Mouse (Mus musculus): ENCODE results near the gene Zfhx3. TPM values are rescaled to one million over a fixed set of nuclear protein-coding genes. Genes with fewer than 3 reads are reported as not detected.

The Zfhx3 gene
- total RNA-seq, 2 experiments from 2014 or later: 7.2 to 8.3 TPM

DNA sequence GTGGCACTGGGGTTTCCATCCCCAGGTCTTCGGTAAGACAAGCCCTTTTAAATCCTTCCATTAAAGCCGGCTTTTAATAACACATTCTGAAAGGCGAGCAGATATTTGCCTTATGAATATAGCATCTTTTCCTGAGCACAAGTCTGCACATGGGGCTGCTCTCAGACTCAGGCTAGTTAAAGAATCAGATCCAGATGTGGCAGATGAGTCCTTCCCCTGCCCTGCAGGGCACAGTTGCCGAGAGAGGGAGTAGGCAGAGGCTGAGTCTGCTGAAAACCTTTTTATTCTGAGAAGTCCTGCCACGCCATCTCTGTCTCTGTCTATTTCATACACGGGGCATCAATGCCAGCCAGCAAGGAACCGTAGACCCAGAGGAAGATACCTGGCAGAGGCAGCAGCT lies 289.9 kb downstream of the Zfhx3 start:
- intact Hi-C loops (cut with DNase I): no loop called here
- no peak for DNase-seq

DNA sequence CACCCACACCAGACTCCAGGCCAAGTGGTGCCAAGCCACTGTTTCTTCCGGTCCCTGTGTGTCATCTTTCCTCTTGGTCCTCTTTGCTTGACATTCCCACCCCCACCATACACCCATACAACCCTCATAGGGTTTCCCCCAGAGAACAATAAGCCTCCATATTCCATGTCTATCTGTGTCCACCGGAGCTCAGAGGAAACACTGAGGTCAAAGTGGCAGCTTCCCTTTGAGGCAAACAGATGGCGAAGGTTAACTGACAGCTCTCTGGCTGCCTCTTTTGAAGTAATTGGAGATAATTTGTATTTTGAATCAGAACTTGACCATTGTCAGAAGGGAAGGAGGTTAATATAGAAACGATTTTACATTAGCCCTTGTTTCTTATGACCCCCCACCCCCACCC lies 292.0 kb downstream of the Zfhx3 start:
- intact Hi-C loops (cut with DNase I): no loop called here

DNA sequence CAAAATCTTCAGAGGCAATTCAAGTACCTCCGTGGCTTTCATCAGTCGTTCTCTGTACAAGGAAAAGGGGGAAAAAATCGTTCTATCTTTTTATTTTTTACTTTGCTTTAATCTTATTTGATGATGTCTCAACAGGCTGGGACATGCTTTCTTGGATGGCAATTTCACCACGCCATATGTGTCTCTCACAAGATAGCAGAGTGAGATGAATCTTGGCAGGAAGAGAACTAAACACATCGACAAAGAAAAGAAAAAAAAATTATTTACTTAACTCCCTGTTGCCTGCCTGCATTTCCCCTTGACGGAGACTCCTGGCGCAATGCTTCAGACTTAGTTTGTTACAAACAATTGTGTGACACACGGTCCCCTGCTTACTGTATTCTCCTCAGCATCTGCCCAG lies 294.3 kb downstream of the Zfhx3 start:
- DNase-seq: no peak
- intact Hi-C loops (cut with DNase I): no loop called here

More for the DNA sequence above, 292.0 kb downstream of the Zfhx3 start:
- no peak for DNase-seq

DNA sequence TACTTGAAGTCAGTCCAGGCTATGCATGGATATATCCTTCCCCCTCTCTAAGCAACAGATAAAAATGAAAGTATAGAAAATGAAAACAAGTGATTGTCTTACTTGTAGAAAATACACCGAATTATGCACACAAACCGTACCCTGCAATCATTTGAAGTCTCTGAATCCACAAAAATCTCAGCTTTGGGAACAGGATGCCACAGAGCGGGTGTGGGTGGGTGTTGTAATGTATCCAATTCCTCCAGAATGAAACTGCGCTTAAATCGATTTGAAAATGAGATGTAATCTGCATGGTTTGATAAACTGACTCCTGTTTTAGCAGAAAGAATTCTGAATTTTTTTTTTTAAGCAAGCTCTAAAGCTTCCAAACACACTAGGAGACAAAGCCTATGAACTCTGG lies 297.1 kb downstream of the Zfhx3 start:
- intact Hi-C loops (cut with DNase I): no loop called here
- DNase-seq: no peak

DNA sequence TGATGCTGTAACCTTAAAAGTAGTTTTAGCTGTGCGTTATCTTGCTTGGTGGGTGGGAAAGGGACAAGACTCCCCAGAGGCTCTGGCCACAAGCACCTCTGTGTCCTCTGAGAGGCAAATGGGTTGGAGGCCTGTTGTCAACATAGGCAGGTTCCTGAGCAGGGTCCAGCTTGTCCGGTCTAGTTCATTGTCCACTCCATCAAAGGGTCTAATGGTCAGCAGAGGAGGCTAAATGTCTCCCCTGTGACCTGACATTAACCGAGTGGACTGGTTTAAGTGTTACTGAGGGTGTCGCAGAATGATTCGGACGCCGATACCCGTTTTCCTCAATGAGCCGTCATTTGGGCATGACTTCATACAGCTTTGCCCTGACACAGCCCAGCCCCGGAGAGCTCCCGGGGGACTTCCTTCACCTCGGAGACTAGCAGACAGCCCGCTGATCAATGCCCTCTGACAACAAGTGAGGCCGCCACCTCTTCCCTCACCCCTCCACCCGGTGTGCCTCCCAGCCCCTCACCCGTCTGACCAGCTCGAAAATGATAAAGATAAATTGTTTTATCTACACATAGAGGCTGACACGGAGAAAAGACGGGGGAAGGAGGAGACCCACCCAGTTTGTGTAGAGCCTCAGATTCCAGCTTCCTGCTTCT lies 298.7 kb downstream of the Zfhx3 start:
- no peak for DNase-seq
- intact Hi-C loops (cut with DNase I): no loop called here

DNA sequence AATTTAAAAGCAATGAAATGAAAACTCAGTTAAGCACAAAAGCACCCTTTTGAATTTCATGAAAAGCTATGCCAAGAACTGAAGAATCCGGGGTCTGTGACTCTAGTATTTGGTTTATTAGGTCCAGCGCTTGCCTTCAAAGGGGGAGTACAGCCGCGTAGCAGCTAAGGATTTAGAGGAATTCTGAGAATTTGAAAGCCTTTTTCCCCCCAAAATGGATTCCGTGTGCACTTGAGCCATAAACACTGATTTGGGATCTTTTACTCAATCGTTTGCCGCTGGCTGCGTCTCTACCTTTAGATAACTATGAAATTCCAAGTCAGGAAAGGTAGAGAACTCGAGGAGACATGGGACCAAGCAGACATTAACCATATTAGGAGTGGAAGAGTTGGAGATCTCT lies 300.8 kb downstream of the Zfhx3 start:
- no peak for DNase-seq
- intact Hi-C loops (cut with DNase I): no loop called here

DNA sequence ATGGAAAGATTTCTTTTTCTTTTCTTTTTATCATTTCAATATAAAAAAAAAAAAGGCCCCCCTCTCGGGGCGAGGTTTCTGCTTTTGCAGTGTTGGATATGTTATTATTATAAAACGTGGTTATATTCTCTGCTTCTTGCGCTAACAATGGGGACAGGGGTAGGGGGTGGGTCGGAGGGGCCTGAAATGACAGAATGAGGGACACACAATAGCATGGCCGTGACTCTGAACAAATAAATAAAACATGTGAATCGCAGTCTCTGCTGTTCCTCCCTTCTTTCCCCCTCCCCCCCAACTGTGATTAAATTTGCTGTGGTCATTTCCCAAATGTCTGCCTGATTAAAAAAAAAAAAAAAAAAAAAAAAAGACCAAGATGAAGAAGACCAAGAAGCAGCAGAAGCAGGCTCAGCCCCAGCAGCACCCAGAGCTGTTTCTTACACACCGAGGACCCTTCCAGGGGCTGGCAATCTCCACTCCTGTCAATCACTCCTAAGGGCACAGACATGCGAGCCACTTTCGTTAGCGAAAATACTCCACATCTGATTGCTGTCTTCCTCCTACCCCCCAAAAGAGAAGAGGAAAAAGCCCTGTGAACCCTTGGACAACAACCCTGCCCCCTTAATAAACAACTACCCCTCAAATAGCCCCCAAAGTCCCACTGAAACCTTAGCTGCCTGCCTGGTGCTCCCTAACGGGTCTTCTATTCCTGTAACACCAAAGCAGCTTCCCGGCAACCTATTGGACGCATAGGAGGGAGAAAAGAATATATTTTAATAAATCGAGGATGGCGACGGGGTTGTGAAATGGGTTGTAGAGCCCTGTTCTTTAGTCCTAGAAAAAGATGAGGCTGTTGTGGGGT lies 302.4 kb downstream of the Zfhx3 start:
- DNase-seq: no peak
- intact Hi-C loops (cut with DNase I): no loop called here

DNA sequence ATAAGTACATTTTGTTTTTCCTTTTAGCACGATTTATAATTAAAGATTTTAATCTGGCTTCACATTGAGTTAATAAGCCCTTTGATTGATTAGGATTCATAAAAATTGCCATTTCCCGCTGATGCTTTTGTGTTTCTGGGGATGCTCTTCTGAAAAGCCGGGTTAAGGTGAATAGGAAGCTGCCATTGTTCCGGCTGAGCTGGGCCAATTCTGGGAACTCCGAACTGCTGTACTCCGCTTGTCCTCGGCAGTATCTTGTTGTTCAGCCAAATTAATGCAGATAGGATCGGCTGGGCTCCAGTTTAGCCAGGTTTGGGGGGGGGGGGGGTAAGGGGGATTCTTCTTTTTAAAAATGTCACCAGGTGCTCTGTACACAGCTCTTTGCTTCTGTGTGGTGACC lies 303.1 kb downstream of the Zfhx3 start:
- DNase-seq: no peak
- intact Hi-C loops (cut with DNase I): no loop called here

DNA sequence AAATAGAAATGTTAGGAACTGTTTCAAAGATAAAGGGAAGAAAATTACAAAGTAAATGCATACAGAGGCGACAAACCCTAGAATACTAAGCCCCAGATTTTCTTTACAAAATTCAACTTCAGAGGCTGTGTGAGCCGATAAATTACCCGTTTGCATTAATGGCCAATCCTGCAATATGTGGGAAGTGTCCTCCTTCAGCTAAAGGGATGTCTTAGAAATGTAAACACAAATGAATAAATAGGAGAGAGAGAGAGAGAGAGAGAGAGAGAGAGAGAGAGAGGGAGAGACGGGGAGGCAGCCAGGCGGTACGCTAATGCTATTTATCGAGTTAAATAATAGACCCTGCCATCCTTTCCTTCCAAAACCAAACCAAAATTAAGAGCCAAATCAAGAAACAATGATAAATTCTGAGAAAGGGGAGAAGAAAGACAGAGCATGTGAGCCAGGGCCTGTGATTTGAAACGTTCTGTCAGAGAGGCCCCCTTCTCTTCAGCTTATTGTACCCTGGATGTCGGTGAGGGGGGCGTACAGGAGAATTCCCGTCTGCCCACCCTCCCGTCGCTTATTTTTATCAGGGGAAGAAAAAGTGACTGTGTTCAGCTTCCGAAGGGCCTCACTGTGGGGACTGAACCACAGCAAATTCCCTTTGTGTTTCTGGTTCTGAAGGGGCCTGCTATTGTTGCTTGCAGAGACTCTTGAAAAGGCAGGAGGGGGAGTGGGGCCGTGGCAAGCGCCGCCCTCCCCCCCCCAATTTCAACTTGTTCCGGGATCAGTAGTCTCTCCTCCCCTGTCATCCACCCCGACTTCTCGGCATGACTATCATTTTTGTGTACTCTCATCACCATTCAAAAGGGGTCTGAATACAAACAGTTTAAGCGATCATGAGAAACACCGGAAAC lies 303.8 kb downstream of the Zfhx3 start:
- no peak for DNase-seq
- intact Hi-C loops (cut with DNase I): no loop called here

DNA sequence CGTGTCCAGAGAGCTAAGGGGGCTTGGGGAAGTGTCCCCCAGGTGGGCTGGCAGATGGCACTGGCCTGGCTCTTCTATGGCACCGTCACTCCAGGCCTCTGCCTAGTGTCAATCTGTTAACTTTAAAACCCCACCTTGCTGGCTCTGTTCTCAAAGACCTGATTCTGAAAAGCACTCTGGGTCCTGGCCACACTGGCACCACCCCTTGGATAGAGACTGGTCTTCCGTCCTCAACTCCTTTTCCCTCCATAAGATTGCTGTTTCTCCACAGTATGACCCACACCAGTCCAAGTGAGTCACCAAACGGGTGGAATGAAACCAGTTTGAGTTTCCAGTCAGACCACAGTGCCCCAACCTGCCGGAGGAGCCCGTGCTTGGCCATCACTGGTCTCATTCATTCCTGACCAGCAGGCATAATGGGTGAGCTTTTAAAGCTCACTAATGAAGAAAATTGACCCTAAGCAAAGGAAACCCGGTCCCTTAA lies 304.5 kb downstream of the Zfhx3 start:
- no peak for DNase-seq
- intact Hi-C loops (cut with DNase I): no loop called here

DNA sequence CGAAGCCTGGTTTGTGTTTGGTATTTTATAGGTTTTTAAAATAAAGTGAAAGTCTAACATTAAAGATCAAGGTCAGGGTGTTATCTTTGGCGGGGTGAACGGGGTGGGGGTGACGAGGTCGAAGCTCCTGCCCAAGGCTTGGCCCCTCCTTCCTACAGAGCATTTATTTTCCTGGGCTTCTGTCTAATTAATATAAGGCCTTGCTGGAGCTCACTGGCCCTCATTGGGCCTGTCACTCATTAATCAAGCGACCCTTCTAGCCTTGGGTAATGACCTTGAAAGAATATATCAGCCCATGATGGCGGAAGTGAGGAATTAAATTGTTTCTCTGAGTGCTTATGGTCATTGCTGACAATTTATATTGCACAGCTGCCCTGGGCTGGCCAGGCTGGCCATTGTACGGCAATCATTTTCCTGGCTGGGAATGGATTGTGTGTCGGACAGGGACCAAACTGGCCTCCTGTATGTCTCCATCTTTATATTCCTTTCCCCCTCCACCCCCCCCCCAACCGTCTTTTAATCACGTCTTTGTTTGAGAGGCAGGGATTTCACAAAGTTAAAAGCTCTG lies 322.2 kb downstream of the Zfhx3 start:
- intact Hi-C loops (cut with DNase I): no loop called here
- no peak for DNase-seq

DNA sequence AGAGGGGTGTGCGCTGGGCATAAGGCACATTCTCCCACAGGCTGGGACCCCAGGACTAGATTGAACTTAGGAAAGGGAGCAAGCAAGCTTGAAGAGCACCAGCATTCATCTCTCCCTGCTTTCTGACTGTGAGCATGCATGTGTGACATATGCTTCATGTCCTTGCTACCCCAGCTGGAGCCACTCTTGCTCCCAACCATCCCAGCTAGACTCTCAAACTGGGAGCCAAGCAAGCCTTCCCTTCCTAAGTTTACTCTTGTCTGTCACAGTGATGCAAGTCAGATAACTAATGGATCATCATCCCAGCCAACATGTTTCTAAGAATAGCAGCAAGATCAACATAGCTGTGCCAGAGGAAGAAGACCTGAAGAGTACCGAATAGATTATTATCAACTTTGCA lies 335.5 kb downstream of the Zfhx3 start:
- intact Hi-C loops (cut with DNase I): no loop called here
- DNase-seq: no peak

DNA sequence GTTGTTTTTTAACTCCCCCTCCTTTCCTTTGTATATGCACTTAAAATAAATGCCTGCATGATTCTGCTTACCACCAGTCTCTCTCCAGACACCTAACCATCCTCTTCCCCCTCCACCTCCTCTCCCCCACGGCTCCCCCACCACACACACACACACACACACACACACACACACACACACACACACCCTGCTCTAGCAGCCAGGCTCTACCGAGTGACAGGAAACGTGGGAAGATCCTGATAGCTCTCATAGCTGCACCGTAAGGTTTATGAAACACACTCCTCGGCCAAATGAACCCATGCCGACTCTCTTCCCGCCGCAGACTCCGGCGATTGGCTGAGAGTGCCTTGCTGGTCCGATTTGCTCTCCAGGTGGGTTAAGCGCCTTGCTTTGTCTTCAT lies 339.5 kb downstream of the Zfhx3 start:
- DNase-seq: no peak
- intact Hi-C loops (cut with DNase I): no loop called here

DNA sequence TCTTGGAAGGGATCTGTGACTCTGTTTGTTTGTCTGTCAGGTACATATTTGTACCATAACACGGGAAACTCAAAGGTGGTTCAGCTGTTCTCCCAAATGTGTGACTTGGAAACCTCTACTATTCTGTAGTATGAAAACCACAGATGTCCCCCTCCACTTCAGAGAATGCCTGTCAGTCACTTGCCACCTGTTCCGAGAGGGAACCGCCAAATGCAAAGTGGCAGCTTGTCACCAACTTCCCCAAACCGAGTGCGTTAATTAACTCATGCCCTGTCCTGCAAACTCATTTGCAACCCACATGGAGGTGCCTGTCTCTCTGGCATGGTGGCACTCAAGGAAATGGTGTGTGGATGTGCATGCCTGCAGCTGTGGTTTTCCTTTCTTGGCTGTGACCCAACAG lies 343.7 kb downstream of the Zfhx3 start:
- intact Hi-C loops (cut with DNase I): no loop called here
- no peak for DNase-seq

DNA sequence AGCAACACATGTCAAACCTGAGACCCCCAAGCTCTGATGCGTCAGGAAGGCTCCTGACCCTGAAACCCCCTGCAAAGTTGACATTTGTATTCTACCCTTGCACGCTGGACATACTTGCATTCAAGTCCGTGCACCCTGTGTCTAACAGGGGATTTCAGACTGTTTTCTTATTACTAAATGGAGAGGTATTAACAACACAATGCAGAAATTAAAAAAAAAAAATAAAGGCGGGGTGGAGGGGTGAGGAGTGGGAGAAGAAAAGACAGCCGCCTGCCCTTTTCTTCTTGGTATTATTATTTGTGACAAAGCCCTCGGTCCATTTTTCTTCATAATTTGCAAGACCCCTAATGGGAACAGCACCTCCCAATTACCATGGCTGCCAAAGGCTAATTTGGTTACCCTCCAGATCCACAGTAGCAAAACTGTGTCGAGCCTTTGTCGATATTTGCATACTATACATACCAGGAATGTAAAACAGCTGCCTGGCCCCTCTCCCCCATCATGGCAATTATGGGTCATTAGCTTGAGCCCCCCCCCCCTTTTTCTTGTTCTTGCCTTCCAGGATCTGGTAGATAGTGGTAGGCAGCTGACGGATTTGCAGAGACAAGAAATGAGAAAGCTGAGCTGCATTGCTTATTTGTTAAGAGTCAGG lies 358.6 kb downstream of the Zfhx3 start:
- intact Hi-C loops (cut with DNase I): no loop called here
- no peak for DNase-seq

DNA sequence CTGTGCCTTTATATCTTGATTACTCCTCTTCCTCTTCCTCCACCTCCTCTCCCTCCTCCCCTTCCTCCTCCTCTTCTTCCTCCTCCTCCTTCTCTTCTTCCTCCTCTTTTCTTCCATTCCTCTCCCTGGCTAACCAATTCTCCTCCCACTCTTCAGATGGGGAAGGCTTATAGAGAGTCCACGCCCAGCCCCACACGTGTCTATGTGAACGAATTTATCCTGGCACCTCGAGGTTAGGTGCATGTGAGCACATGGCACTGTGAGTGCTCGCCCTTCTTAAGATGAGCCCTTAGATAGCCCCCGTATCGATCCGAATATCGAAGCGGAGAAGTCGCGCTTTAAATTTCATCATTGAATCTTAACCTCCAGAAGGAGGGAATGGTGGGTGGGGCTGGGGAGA lies 359.2 kb downstream of the Zfhx3 start:
- intact Hi-C loops (cut with DNase I): no loop called here
- DNase-seq: no peak

DNA sequence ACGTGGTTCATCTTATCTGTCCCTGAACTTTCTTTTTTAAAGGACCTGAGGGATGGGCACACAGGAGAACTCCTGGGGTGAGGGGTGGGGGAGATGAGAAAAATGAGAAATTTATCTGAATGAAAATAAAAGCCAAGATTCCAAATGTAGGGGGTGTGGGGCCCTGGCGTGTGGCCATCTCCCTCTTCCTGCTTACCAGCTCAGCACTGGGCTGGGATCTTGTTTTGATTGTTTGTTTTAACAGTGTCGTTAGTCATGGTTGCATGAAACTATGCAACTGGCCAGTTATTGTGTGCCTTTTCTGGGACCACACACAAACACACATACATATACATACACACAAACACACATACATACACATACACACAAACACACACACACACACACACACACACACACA lies 362.9 kb downstream of the Zfhx3 start:
- no peak for DNase-seq
- intact Hi-C loops (cut with DNase I): no loop called here

DNA sequence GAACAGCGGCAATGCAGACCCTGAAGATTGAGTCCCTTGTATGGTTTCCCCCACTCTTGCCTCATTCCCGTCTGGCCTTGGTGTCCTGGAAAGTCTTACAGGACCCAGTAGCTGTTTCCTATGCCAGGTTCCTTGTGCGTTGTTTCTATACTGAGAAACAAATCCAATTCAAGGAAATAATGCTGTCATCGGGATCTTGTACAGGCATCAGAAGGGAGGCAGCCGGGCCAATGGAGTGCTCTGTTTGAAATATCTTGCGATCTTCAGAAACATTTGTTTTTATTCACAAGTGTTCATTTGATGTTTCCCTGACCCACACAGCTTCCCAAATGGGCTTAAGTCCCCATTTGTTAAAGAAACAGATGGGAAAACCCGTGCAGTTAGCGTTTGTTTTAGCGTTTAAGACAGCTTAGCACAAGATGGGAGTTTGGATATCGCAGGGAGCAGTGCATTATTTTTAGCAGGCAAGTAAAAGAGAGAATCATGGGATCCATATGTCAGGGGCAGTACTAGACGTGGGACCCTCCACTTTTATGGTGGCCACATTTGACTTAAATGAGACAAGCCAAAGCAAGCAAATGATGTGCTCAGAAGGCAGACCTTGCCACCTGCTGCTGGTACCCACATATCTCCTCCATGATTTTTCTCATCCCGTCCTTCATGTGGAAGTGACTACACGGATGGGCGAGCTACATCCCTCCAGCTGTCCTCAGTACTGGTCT lies 367.2 kb downstream of the Zfhx3 start:
- intact Hi-C loops (cut with DNase I): no loop called here
- DNase-seq: no peak

DNA sequence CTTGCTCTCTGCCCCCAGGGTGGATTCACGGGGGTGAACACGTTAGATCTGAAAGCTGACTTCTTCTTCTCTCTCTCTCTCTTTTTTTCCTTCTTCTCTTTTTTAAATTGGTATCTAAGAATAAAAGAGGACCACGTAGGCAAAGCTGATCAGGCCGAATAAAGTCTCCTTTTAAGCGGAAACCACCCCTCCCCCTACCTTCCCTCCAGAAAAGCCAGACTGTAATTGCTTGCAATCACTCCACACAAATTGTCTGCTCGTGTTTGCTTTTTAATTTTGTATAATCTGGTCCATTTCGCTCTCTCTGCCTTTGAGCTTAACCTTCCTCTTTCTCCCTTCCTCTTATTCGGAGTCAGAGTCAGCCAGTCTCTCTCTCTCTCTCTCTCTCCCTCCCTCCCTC lies 372.6 kb downstream of the Zfhx3 start:
- intact Hi-C loops (cut with DNase I): no loop called here
- DNase-seq: no peak
